Mouse (Mus musculus) hindbrain, embryonic 16.5 days (tissue): Measurements from ENCODE around the gene Prex1. TPM values are rescaled to one million over a fixed set of nuclear protein-coding genes. Genes with fewer than 3 reads are reported as not detected.

ENCODE experiments used
- ATAC-seq: fragments of 200-750 bp; cut with Nextera tagmentation; 2 replicates; pipeline ENCODE4 v1.8.0; 2017; ENCODE audit warnings: moderate TSS enrichment, moderate library complexity
- H3K27ac ChIP-seq: fragments of 300-500 bp; sonication (generic); 2 replicates; pipeline ENCODE4 v1.5.1; 2014; ENCODE audit warnings: low read depth, mild to moderate bottlenecking, control low read depth, low read length, moderate library complexity
- H3K27me3 ChIP-seq: fragments of 300-500 bp; sonication (generic); replicated peaks from 2 replicates; pipeline ENCODE4 v1.6.1; 2014; ENCODE audit warnings: low read length; ENCODE audit not compliant: control insufficient read depth, insufficient read depth
- H3K36me3 ChIP-seq: fragments of 300-500 bp; sonication (generic); 2 replicates; pipeline ENCODE4 v1.6.1; 2014; ENCODE audit warnings: mild to moderate bottlenecking, low read length, moderate library complexity, mixed read lengths; ENCODE audit not compliant: control insufficient read depth, insufficient read depth
- H3K4me1 ChIP-seq: fragments of 300-500 bp; sonication (generic); 2 replicates; pipeline ENCODE4 v1.6.1; 2014; ENCODE audit warnings: low read depth, low read length; ENCODE audit not compliant: control insufficient read depth, insufficient read depth
- H3K4me2 ChIP-seq: fragments of 300-500 bp; sonication (generic); 2 replicates; pipeline ENCODE4 v1.6.1; 2014; ENCODE audit warnings: mild to moderate bottlenecking, low read length, control low read depth, moderate library complexity
- H3K4me3 ChIP-seq: fragments of 300-500 bp; sonication (generic); 2 replicates; pipeline ENCODE4 v1.5.1; 2014; ENCODE audit warnings: mild to moderate bottlenecking, low read length, control low read depth, moderate library complexity
- H3K9ac ChIP-seq: fragments of 300-500 bp; sonication (generic); 2 replicates; pipeline ENCODE4 v1.6.1; 2014; ENCODE audit warnings: low read depth, mild to moderate bottlenecking, control low read depth, low read length, moderate library complexity
- H3K9me3 ChIP-seq: fragments of 300-500 bp; sonication (generic); 2 replicates; pipeline ENCODE4 v1.6.1; 2014; ENCODE audit warnings: mild to moderate bottlenecking, low read length, moderate library complexity; ENCODE audit not compliant: control insufficient read depth
- WGBS: fragments of 180-500 bp; shearing (Covaris S2); extraction: QIAGEN DNeasy Blood & Tissue Kit; methylation state at CpG from one replicate; pipeline ENCODE4 v1.1.7; 2014; 5-methylcytosine and 5-hydroxymethylcytosine counted together
- polyA plus RNA-seq: library from polyadenylated mRNA; unstranded; fragments of >200 nt; fragmentation: Nextera tagmentation; extraction: Ambion mirVana; gene quantifications from 2 replicates; pipeline ENCODE4 v1.2.1, GENCODE M21; 2015

Gene Prex1
- polyA plus RNA-seq, 1 experiment from 2014 or later: 27.3 TPM

- Histone ChIP-seq H3K9ac (0 out of 2 replicates have a peak overlapping the region, but pooled peaks have one; percentile 22), H3K27me3 (no peaks in the 10 kb centered on the region), H3K27ac (no peak overlapping the region; the same call in 1 of the 2 replicates), H3K4me2 (no peak overlapping the region), H3K4me1 (peaks cover 32% of the 10 kb centered on the region), H3K36me3 (no peaks in the 10 kb centered on the region), H3K9me3 (no peaks in the 10 kb centered on the region), H3K4me3 (no peak overlapping the region)
- no peak for ATAC-seq
- WGBS: 86% methylated on average over 4 of the region's 4 CpGs
Observed at GRCm38 (mm10) chr2:166655308-166655707, 58.3 kb downstream of the Prex1 start.

- no peak overlapping the region for H3K4me3 ChIP-seq
- no peaks in the 10 kb centered on the region for H3K27me3 ChIP-seq
- no peak overlapping the region for H3K27ac ChIP-seq
- no peaks in the 10 kb centered on the region for H3K9me3 ChIP-seq
- no peak overlapping the region for H3K9ac ChIP-seq
- no peaks in the 10 kb centered on the region for H3K36me3 ChIP-seq
- no peak overlapping the region for H3K4me2 ChIP-seq
- no peak for ATAC-seq
- WGBS: 87% methylated on average over 4 of the region's 4 CpGs
- peaks cover 32% of the 10 kb centered on the region for H3K4me1 ChIP-seq
Observed at GRCm38 (mm10) chr2:166654875-166655274, 58.8 kb downstream of the Prex1 start.

- H3K4me2 ChIP-seq: no peak overlapping the region
- H3K27ac ChIP-seq: no peak overlapping the region; the same call in 1 of the 2 replicates
- H3K9me3 ChIP-seq: no peaks in the 10 kb centered on the region
- no peak overlapping the region for H3K9ac ChIP-seq
- ATAC-seq: no peak
- WGBS: 11% methylated on average over 5 of the region's 5 CpGs
- H3K36me3 ChIP-seq: no peaks in the 10 kb centered on the region
- H3K4me1 ChIP-seq: peaks cover 32% of the 10 kb centered on the region
- H3K4me3 ChIP-seq: no peak overlapping the region
- no peaks in the 10 kb centered on the region for H3K27me3 ChIP-seq
Observed at GRCm38 (mm10) chr2:166653564-166653963, 60.1 kb downstream of the Prex1 start.

GRCm38 (mm10) chr2:166652672-166653071, 61.0 kb downstream of the Prex1 start:
- H3K4me1 ChIP-seq: peaks cover 31% of the 10 kb centered on the region
- no peaks in the 10 kb centered on the region for H3K36me3 ChIP-seq
- H3K4me3 ChIP-seq: no peak overlapping the region
- ATAC-seq: no peak
- H3K27ac ChIP-seq: no peak overlapping the region
- H3K9me3 ChIP-seq: no peaks in the 10 kb centered on the region
- 53% methylated on average over 4 of the region's 4 CpGs for WGBS
- no peaks in the 10 kb centered on the region for H3K27me3 ChIP-seq
- H3K4me2 ChIP-seq: no peak overlapping the region
- H3K9ac ChIP-seq: no peak overlapping the region

GRCm38 (mm10) chr2:166651317-166652030, 62.2 kb downstream of the Prex1 start:
- H3K27me3 ChIP-seq: no peaks in the 10 kb centered on the region
- 68% methylated on average over 10 of the region's 10 CpGs for whole genome bisulfite sequencing
- H3K36me3 ChIP-seq: no peaks in the 10 kb centered on the region
- no peak overlapping the region for H3K4me2 ChIP-seq
- H3K4me1 ChIP-seq: peaks cover 25% of the 10 kb centered on the region
- no peak overlapping the region for H3K9ac ChIP-seq
- peak overlapping the region; percentile 36; the same call in 1 of the 2 replicates for H3K27ac ChIP-seq
- no peak for ATAC-seq
- no peaks in the 10 kb centered on the region for H3K9me3 ChIP-seq
- H3K4me3 ChIP-seq: no peak overlapping the region

- WGBS: 28% methylated on average over 9 of the region's 9 CpGs
- peak overlapping the region; percentile 36; the same call in 1 of the 2 replicates for H3K27ac ChIP-seq
- ATAC-seq: 0 out of 2 replicates have a peak, but pooled peaks have one; percentile 37
- H3K36me3 ChIP-seq: no peaks in the 10 kb centered on the region
- no peak overlapping the region for H3K4me3 ChIP-seq
- H3K4me1 ChIP-seq: peaks cover 15% of the 10 kb centered on the region
- no peak overlapping the region for H3K9ac ChIP-seq
- H3K27me3 ChIP-seq: no peaks in the 10 kb centered on the region
- H3K9me3 ChIP-seq: no peaks in the 10 kb centered on the region
- H3K4me2 ChIP-seq: no peak overlapping the region
Observed at GRCm38 (mm10) chr2:166650414-166650813, 63.2 kb downstream of the Prex1 start.

GRCm38 (mm10) chr2:166647242-166647641, 66.4 kb downstream of the Prex1 start:
- WGBS: 79% methylated on average over 7 of the region's 7 CpGs
- ATAC-seq: no peak
- Histone ChIP-seq H3K27ac (no peak overlapping the region), H3K4me3 (no peak overlapping the region), H3K36me3 (no peaks in the 10 kb centered on the region), H3K4me1 (peaks cover 12% of the 10 kb centered on the region), H3K9ac (no peak overlapping the region), H3K27me3 (no peaks in the 10 kb centered on the region), H3K9me3 (no peaks in the 10 kb centered on the region), H3K4me2 (no peak overlapping the region)

- no peak overlapping the region for H3K4me3 ChIP-seq
- 65% methylated on average over 12 of the region's 12 CpGs for WGBS
- H3K4me1 ChIP-seq: peaks cover 8% of the 10 kb centered on the region
- no peak overlapping the region for H3K4me2 ChIP-seq
- ATAC-seq: peak; percentile 34
- H3K9ac ChIP-seq: no peak overlapping the region
- no peaks in the 10 kb centered on the region for H3K27me3 ChIP-seq
- H3K36me3 ChIP-seq: no peaks in the 10 kb centered on the region
- no peaks in the 10 kb centered on the region for H3K9me3 ChIP-seq
- peak overlapping the region; percentile 55 for H3K27ac ChIP-seq
Observed at GRCm38 (mm10) chr2:166646434-166647088, 67.1 kb downstream of the Prex1 start.

- 65% methylated on average over 11 of the region's 11 CpGs for WGBS
- H3K27me3 ChIP-seq: no peaks in the 10 kb centered on the region
- H3K36me3 ChIP-seq: peaks cover 6% of the 10 kb centered on the region; the same call in 1 of the 2 replicates
- H3K27ac ChIP-seq: no peak overlapping the region
- no peaks in the 10 kb centered on the region for H3K9me3 ChIP-seq
- ATAC-seq: no peak
- H3K4me3 ChIP-seq: no peak overlapping the region
- no peak overlapping the region for H3K9ac ChIP-seq
- no peak overlapping the region for H3K4me2 ChIP-seq
- peaks cover 4% of the 10 kb centered on the region; the same call in 1 of the 2 replicates for H3K4me1 ChIP-seq
Observed at GRCm38 (mm10) chr2:166644816-166645215, 68.8 kb downstream of the Prex1 start.
